Mouse (Mus musculus) small intestine, adult 2 months (tissue): ENCODE measurements around the gene Ambra1. TPM values are rescaled to one million over a fixed set of nuclear protein-coding genes. Genes with fewer than 3 reads are reported as not detected.

ENCODE experiments used
- H3K27ac ChIP-seq: fragments of 200-500 bp; 2 replicates; pipeline ENCODE4 v1.5.1; 2012; ENCODE audit warnings: low read depth, low read length, control low read depth, inconsistent platforms; ENCODE audit not compliant: insufficient read depth
- H3K27me3 ChIP-seq: fragments of 200-500 bp; 2 replicates; pipeline ENCODE4 v1.6.1; 2012; ENCODE audit warnings: mild to moderate bottlenecking, moderate library complexity, low read length, inconsistent platforms; ENCODE audit not compliant: control insufficient read depth, insufficient read depth
- H3K36me3 ChIP-seq: fragments of 200-500 bp; 2 replicates; pipeline ENCODE4 v1.6.1; 2012; ENCODE audit warnings: mild to moderate bottlenecking, low read length, control low read depth, inconsistent platforms; ENCODE audit not compliant: control insufficient read depth, insufficient read depth
- H3K4me1 ChIP-seq: fragments of 200-500 bp; 2 replicates; pipeline ENCODE4 v1.6.1; 2012; ENCODE audit warnings: low read length, inconsistent platforms, mixed read lengths; ENCODE audit not compliant: control insufficient read depth, insufficient read depth, insufficient read length
- H3K4me3 ChIP-seq: fragments of 200-500 bp; 2 replicates; pipeline ENCODE4 v1.5.1; 2012; ENCODE audit warnings: low read depth, mild to moderate bottlenecking, control low read depth, inconsistent platforms, low read length, moderate library complexity
- CTCF ChIP-seq: fragments of 200-500 bp; IDR thresholded peaks from 2 replicates; pipeline ENCODE4 v1.5.1; 2012; ENCODE audit warnings: low read depth, mild to moderate bottlenecking, control low read depth, inconsistent platforms, low read length, moderate library complexity, mixed read lengths; ENCODE audit not compliant: insufficient replicate concordance, insufficient read length; ENCODE audit errors: extremely low read depth
- POLR2A ChIP-seq: fragments of 200-500 bp; IDR thresholded peaks from 2 replicates; pipeline ENCODE4 v1.6.1; 2012; ENCODE audit warnings: low read depth, mild to moderate bottlenecking, control low read depth, inconsistent platforms, low read length, moderate library complexity
- WGBS: fragments of 180-500 bp; shearing (Covaris S2); methylation state at CpG from one replicate; pipeline ENCODE4 v1.1.7; 2018; 5-methylcytosine and 5-hydroxymethylcytosine counted together
- polyA plus RNA-seq: library from polyadenylated mRNA; depleted of rRNA; stranded (reverse); fragments of >200 nt; gene quantifications from 2 replicates; pipeline ENCODE4 v1.2.3, GENCODE M21; 2012

The Ambra1 gene
- polyA plus RNA-seq, 1 experiment: 20.7 TPM

- no peak for TF ChIP-seq POLR2A
- TF ChIP-seq CTCF: no peak
- 52% methylated on average over 1 of the region's 1 CpGs for WGBS
- Histone ChIP-seq H3K27ac (no peak overlapping the region), H3K27me3 (no peaks in the 10 kb centered on the region), H3K4me1 (peaks cover 7% of the 10 kb centered on the region; the same call in 1 of the 2 replicates), H3K36me3 (peaks cover 4% of the 10 kb centered on the region), H3K4me3 (no peak overlapping the region)
Measured at GRCm38 (mm10) chr2:91835031-91835430, 105.1 kb downstream of the Ambra1 start.

GRCm38 (mm10) chr2:91835631-91836030, 105.7 kb downstream of the Ambra1 start:
- WGBS: 83% methylated on average over 3 of the region's 3 CpGs
- no peaks in the 10 kb centered on the region for H3K27me3 ChIP-seq
- peaks cover 7% of the 10 kb centered on the region; the same call in 1 of the 2 replicates for H3K4me1 ChIP-seq
- peaks cover 4% of the 10 kb centered on the region for H3K36me3 ChIP-seq
- H3K4me3 ChIP-seq: no peak overlapping the region
- no peak for TF ChIP-seq POLR2A
- TF ChIP-seq CTCF: no peak
- no peak overlapping the region for H3K27ac ChIP-seq

- WGBS: 88% methylated on average over 1 of the region's 1 CpGs
Measured at GRCm38 (mm10) chr2:91844085-91844484, 114.2 kb downstream of the Ambra1 start.

GRCm38 (mm10) chr2:91852446-91853191, 122.7 kb downstream of the Ambra1 start:
- no peaks in the 10 kb centered on the region for H3K4me1 ChIP-seq
- WGBS: 89% methylated on average over 2 of the region's 2 CpGs
- H3K4me3 ChIP-seq: no peak overlapping the region
- H3K36me3 ChIP-seq: peaks cover 2% of the 10 kb centered on the region; the same call in 1 of the 2 replicates
- no peak overlapping the region for H3K27ac ChIP-seq
- no peaks in the 10 kb centered on the region; the same call in 1 of the 2 replicates for H3K27me3 ChIP-seq
- no peak for TF ChIP-seq POLR2A
- TF ChIP-seq CTCF: no peak

More at GRCm38 (mm10) chr2:91844085-91844484, 114.2 kb downstream of the Ambra1 start:
- no peak overlapping the region for H3K4me3 ChIP-seq
- 0 out of 2 replicates have a peak, but pooled peaks cover 3% of the 10 kb centered on the region for H3K36me3 ChIP-seq
- peaks cover 2% of the 10 kb centered on the region; the same call in 1 of the 2 replicates for H3K4me1 ChIP-seq
- H3K27me3 ChIP-seq: no peaks in the 10 kb centered on the region
- H3K27ac ChIP-seq: no peak overlapping the region
- TF ChIP-seq POLR2A: no peak
- TF ChIP-seq CTCF: no peak

- Histone ChIP-seq H3K4me3 (no peak overlapping the region), H3K4me1 (no peaks in the 10 kb centered on the region), H3K36me3 (peaks cover 2% of the 10 kb centered on the region; the same call in 1 of the 2 replicates), H3K27ac (no peak overlapping the region), H3K27me3 (no peaks in the 10 kb centered on the region)
- WGBS: 91% methylated on average over 6 of the region's 6 CpGs
- TF ChIP-seq CTCF: no peak
- TF ChIP-seq POLR2A: no peak
Measured at GRCm38 (mm10) chr2:91854575-91854974, 124.6 kb downstream of the Ambra1 start.

GRCm38 (mm10) chr2:91856958-91857357, 127.0 kb downstream of the Ambra1 start:
- Histone ChIP-seq H3K27ac (no peak overlapping the region), H3K4me1 (no peaks in the 10 kb centered on the region), H3K4me3 (no peak overlapping the region), H3K36me3 (no peaks in the 10 kb centered on the region), H3K27me3 (no peaks in the 10 kb centered on the region)
- 90% methylated on average over 3 of the region's 3 CpGs for WGBS
- TF ChIP-seq CTCF: no peak
- TF ChIP-seq POLR2A: no peak

GRCm38 (mm10) chr2:91859423-91859822, 129.5 kb downstream of the Ambra1 start:
- no peak for TF ChIP-seq POLR2A
- TF ChIP-seq CTCF: no peak
- 54% methylated on average over 4 of the region's 4 CpGs for WGBS
- no peaks in the 10 kb centered on the region for H3K4me1 ChIP-seq

More at GRCm38 (mm10) chr2:91859423-91859822, 129.5 kb downstream of the Ambra1 start:
- H3K4me3 ChIP-seq: no peak overlapping the region
- H3K27me3 ChIP-seq: no peaks in the 10 kb centered on the region
- H3K36me3 ChIP-seq: no peaks in the 10 kb centered on the region
- H3K27ac ChIP-seq: no peak overlapping the region
